Mouse (Mus musculus): ENCODE data around the gene Ccdc175. TPM values are rescaled to one million over a fixed set of nuclear protein-coding genes. Genes with fewer than 3 reads are reported as not detected.

Gene Ccdc175
- total and polyA plus RNA-seq, 2 experiments from 2014 or later: not detected

GRCm38 (mm10) chr12:72104027-72104426, 80.8 kb downstream of the Ccdc175 start:
- WGBS: 84% methylated on average over 5 of the region's 5 CpGs
- H3K4me3 ChIP-seq (ENCODE audit: low read length): no peak overlapping the region
- ATAC-seq (0 out of 2 replicates have a peak, but pooled peaks have one; percentile 40), DNase-seq (ENCODE audit: low spot score) (no peak)
- no peak overlapping the region for H3K9ac ChIP-seq (replicated peaks; ENCODE audit: low read length)
- no peak for TF ChIP-seq CTCF (IDR thresholded peaks at IDR 0.05; ENCODE audit: low read depth)
- no peaks in the 10 kb centered on the region for H3K4me1 ChIP-seq (ENCODE audit: insufficient read depth, low read length)
- no peak overlapping the region for H3K27ac ChIP-seq
- H3K27me3 ChIP-seq (ENCODE audit: insufficient read depth, low read length): no peaks in the 10 kb centered on the region
- no peaks in the 10 kb centered on the region for H3K9me3 ChIP-seq (ENCODE audit: low read length)
- H3K36me3 ChIP-seq (ENCODE audit: insufficient read depth, low read length): peaks cover 14% of the 10 kb centered on the region; the same call in 1 of the 2 replicates
- H3K4me2 ChIP-seq (ENCODE audit: low read depth, low read length): no peak overlapping the region

- Histone ChIP-seq H3K9ac (replicated peaks; ENCODE audit: low read length) (no peak overlapping the region), H3K27me3 (ENCODE audit: insufficient read depth, low read length) (no peaks in the 10 kb centered on the region), H3K36me3 (ENCODE audit: insufficient read depth, low read length) (peaks cover 19% of the 10 kb centered on the region), H3K4me1 (ENCODE audit: insufficient read depth, low read length) (no peaks in the 10 kb centered on the region), H3K4me3 (ENCODE audit: low read length) (no peak overlapping the region), H3K9me3 (ENCODE audit: low read length) (no peaks in the 10 kb centered on the region), H3K27ac (no peak overlapping the region), H3K4me2 (ENCODE audit: low read depth, low read length) (no peak overlapping the region)
- no peak for DNase-seq (ENCODE audit: low spot score)
- ATAC-seq: no peak
- TF ChIP-seq CTCF (IDR thresholded peaks at IDR 0.05; ENCODE audit: low read depth): no peak
- 83% methylated on average over 6 of the region's 6 CpGs for WGBS
These were observed 82.1 kb downstream of the Ccdc175 start for GRCm38 (mm10) chr12:72102776-72103175.

- no peak for TF ChIP-seq CTCF (IDR thresholded peaks at IDR 0.05; ENCODE audit: low read depth)
- H3K9me3 ChIP-seq (ENCODE audit: low read length): no peaks in the 10 kb centered on the region
- no peak overlapping the region for H3K27ac ChIP-seq
- no peak overlapping the region for H3K4me3 ChIP-seq (ENCODE audit: low read length)
- DNase-seq (ENCODE audit: low spot score) (no peak), ATAC-seq (no peak)
- H3K36me3 ChIP-seq (ENCODE audit: insufficient read depth, low read length): peaks cover 47% of the 10 kb centered on the region
- no peaks in the 10 kb centered on the region for H3K4me1 ChIP-seq (ENCODE audit: insufficient read depth, low read length)
- WGBS: 95% methylated on average over 8 of the region's 8 CpGs
- no peak overlapping the region for H3K4me2 ChIP-seq (ENCODE audit: low read depth, low read length)
- H3K27me3 ChIP-seq (ENCODE audit: insufficient read depth, low read length): no peaks in the 10 kb centered on the region
- H3K9ac ChIP-seq (replicated peaks; ENCODE audit: low read length): no peak overlapping the region
These were observed 87.9 kb downstream of the Ccdc175 start for GRCm38 (mm10) chr12:72096966-72097365.

GRCm38 (mm10) chr12:72089802-72090201, 95.0 kb downstream of the Ccdc175 start:
- H3K9me3 ChIP-seq (ENCODE audit: low read length): no peaks in the 10 kb centered on the region

GRCm38 (mm10) chr12:72086166-72086825, 98.5 kb downstream of the Ccdc175 start:
- ATAC-seq (no peak), DNase-seq (ENCODE audit: low spot score) (no peak)
- peak overlapping the region; percentile 97 for H3K27ac ChIP-seq
- peaks cover 5% of the 10 kb centered on the region; the same call in 1 of the 2 replicates for H3K36me3 ChIP-seq (ENCODE audit: insufficient read depth, low read length)
- no peak for TF ChIP-seq CTCF (IDR thresholded peaks at IDR 0.05; ENCODE audit: low read depth)
- no peaks in the 10 kb centered on the region for H3K27me3 ChIP-seq (ENCODE audit: insufficient read depth, low read length)
- H3K4me1 ChIP-seq (ENCODE audit: insufficient read depth, low read length): peaks cover 5% of the 10 kb centered on the region; the same call in 1 of the 2 replicates
- H3K4me2 ChIP-seq (ENCODE audit: low read depth, low read length): peak overlapping the region; percentile 77
- peak overlapping the region; percentile 88 for H3K9ac ChIP-seq (replicated peaks; ENCODE audit: low read length)
- WGBS: 1% methylated on average over 18 of the region's 18 CpGs
- no peaks in the 10 kb centered on the region for H3K9me3 ChIP-seq (ENCODE audit: low read length)
- H3K4me3 ChIP-seq (ENCODE audit: low read length): peak overlapping the region; percentile 71

More at GRCm38 (mm10) chr12:72089802-72090201, 95.0 kb downstream of the Ccdc175 start:
- no peak overlapping the region for H3K9ac ChIP-seq (replicated peaks; ENCODE audit: low read length)
- no peak for TF ChIP-seq CTCF (IDR thresholded peaks at IDR 0.05; ENCODE audit: low read depth)
- WGBS: 92% methylated on average over 4 of the region's 4 CpGs
- no peak for ATAC-seq
- DNase-seq (ENCODE audit: low spot score): no peak
- no peak overlapping the region for H3K27ac ChIP-seq
- no peak overlapping the region for H3K4me3 ChIP-seq (ENCODE audit: low read length)
- H3K36me3 ChIP-seq (ENCODE audit: insufficient read depth, low read length): peaks cover 23% of the 10 kb centered on the region; the same call in 1 of the 2 replicates
- H3K27me3 ChIP-seq (ENCODE audit: insufficient read depth, low read length): no peaks in the 10 kb centered on the region
- H3K4me1 ChIP-seq (ENCODE audit: insufficient read depth, low read length): peaks cover 5% of the 10 kb centered on the region; the same call in 1 of the 2 replicates
- no peak overlapping the region for H3K4me2 ChIP-seq (ENCODE audit: low read depth, low read length)

GRCm38 (mm10) chr12:72085329-72086165, 99.3 kb downstream of the Ccdc175 start, which contains the start of the genes L3hypdh and Jkamp:
TSS of gene L3hypdh (minus strand) at chr12:72085439.
TSS of gene Jkamp (plus strand) at chr12:72085589.
- TF ChIP-seq CTCF (IDR thresholded peaks at IDR 0.05; ENCODE audit: low read depth): peak; percentile 44
- H3K4me2 ChIP-seq (ENCODE audit: low read depth, low read length): peak within 1 kb of the TSS; percentile 77
- peaks cover 5% of the 10 kb centered on the region; the same call in 1 of the 2 replicates for H3K4me1 ChIP-seq (ENCODE audit: insufficient read depth, low read length)
- H3K27me3 ChIP-seq (ENCODE audit: insufficient read depth, low read length): no peaks in the 10 kb centered on the region
- H3K9me3 ChIP-seq (ENCODE audit: low read length): no peaks in the 10 kb centered on the region
- peak within 1 kb of the TSS; percentile 88 for H3K9ac ChIP-seq (replicated peaks; ENCODE audit: low read length)
- ATAC-seq: peak; percentile 96
- under 1% methylated on average over 59 of the region's 60 CpGs for WGBS
- peak within 1 kb of the TSS; percentile 97 for H3K27ac ChIP-seq
- H3K4me3 ChIP-seq (ENCODE audit: low read length): peak within 1 kb of the TSS; percentile 71
- H3K36me3 ChIP-seq (ENCODE audit: insufficient read depth, low read length): peaks cover 3% of the 10 kb centered on the region; the same call in 1 of the 2 replicates
- DNase-seq (ENCODE audit: low spot score): peak; percentile 100
